ENCODE assay signal across 11 mouse cellular contexts in genomic region chr10:93168067-93168466, GRCm38 (mm10). TPM values are rescaled to one million over a fixed set of nuclear protein-coding genes. Genes with fewer than 3 reads are reported as not detected.
DNase-seq lines count a peak whose midpoint lies in the region; ATAC-seq lines count a peak whose summit lies in the region.
"Had no signal": no experiment of that assay in that cellular context is flagged by ENCODE, and none has a peak within 500 bp of the region (broad histone marks: within the 10 kb centered on the region; RNA-seq: fewer than 3 reads in every experiment).

No protein-coding gene starts in this region.

- no peaks in the 10 kb centered on the region for H3K27me3 ChIP-seq in heart, embryonic 16.5 days (ENCODE audit: control insufficient read depth, insufficient read depth, low read length)
- no peaks in the 10 kb centered on the region for H3K27me3 ChIP-seq in liver, embryonic 12.5 days (replicated peaks)
- H3K27me3 ChIP-seq: limb, embryonic 15.5 days; Patski had no signal

- no peak overlapping the region for H3K4me2 ChIP-seq in heart, embryonic 16.5 days (ENCODE audit: low read depth, low read length)
- H3K4me2 ChIP-seq in liver, embryonic 12.5 days: peak overlapping the region; percentile 35
- H3K4me2 ChIP-seq: limb, embryonic 15.5 days had no signal

- ATAC-seq in heart, embryonic 16.5 days (replicated peaks; ENCODE audit: extremely low read depth, insufficient read depth, low FRiP score): 0 out of 2 replicates have a peak, but pooled peaks have one; percentile 41
- 0 out of 2 replicates have a peak, but pooled peaks have one; percentile 8 for ATAC-seq in liver, embryonic 12.5 days
- ATAC-seq: Patski had no signal

- H3K4me3 ChIP-seq in heart, embryonic 16.5 days (ENCODE audit: low read length): no peak overlapping the region
- no peak overlapping the region for H3K4me3 ChIP-seq in liver, embryonic 12.5 days
- H3K4me3 ChIP-seq: limb, embryonic 15.5 days had no signal

- no peak overlapping the region for H3K9ac ChIP-seq in heart, embryonic 16.5 days (ENCODE audit: low read length)
- H3K9ac ChIP-seq in liver, embryonic 12.5 days: no peak overlapping the region
- H3K9ac ChIP-seq: limb, embryonic 15.5 days had no signal

- H3K36me3 ChIP-seq in heart, embryonic 16.5 days (ENCODE audit: control insufficient read depth, insufficient read depth): peaks cover 1% of the 10 kb centered on the region
- H3K36me3 ChIP-seq in liver, embryonic 12.5 days: peaks cover 5% of the 10 kb centered on the region

- H3K4me1 ChIP-seq in heart, embryonic 16.5 days (ENCODE audit: control insufficient read depth, insufficient read depth, low read length): peaks cover 31% of the 10 kb centered on the region
- H3K4me1 ChIP-seq in liver, embryonic 12.5 days: peaks cover 70% of the 10 kb centered on the region

- intact Hi-C loops in heart, postnatal 14 days (cut with DNase I): loop anchor here (5.0 to 10.0 kb wide), 2 partner anchors 39 to 287 kb away; partner anchors contain the start of gene Lta4h

- 41% methylated on average over 4 of the region's 4 CpGs for WGBS in heart, embryonic 16.5 days
- WGBS in liver, embryonic 12.5 days (ENCODE audit: insufficient replicate concordance): 27% methylated on average over 4 of the region's 4 CpGs

- H3K27ac ChIP-seq in heart, embryonic 16.5 days (ENCODE audit: low read length): peak overlapping the region; percentile 43; the same call in 1 of the 2 replicates
- peak overlapping the region; percentile 49; the same call in 1 of the 2 replicates for H3K27ac ChIP-seq in liver, embryonic 12.5 days
- H3K27ac ChIP-seq: limb, embryonic 15.5 days had no signal

- DNase-seq in heart, postnatal 14 days: no peak
- peak; percentile 66 for DNase-seq in testis, postnatal 14 days (ENCODE audit: low spot score)
- no peak for DNase-seq in testis, postnatal 10 days (ENCODE audit: low spot score)
- no peak for DNase-seq in right cerebral cortex, postnatal 14 days
- DNase-seq in thymus, postnatal 4 days: no peak
- DNase-seq in adrenal gland, adult (ENCODE audit: inconsistent age in 2 of 2, low spot score in 1 of 2): no peak
- DNase-seq: heart, postnatal 4 days had no signal

- H3K9me3 ChIP-seq in heart, embryonic 16.5 days (replicated peaks; ENCODE audit: control insufficient read depth, low read length): no peaks in the 10 kb centered on the region
- H3K9me3 ChIP-seq in liver, embryonic 12.5 days (replicated peaks): no peaks in the 10 kb centered on the region
- H3K9me3 ChIP-seq: limb, embryonic 15.5 days had no signal

RNA-seq across cellular contexts. Expression of gene Cdk17, which starts 7.4 kb away (rescaled TPM):
- 14.9 and 16.7 TPM in 2 replicates for polyA plus RNA-seq in heart, embryonic 16.5 days (2015; fragmentation: Nextera tagmentation; extraction: Ambion mirVana)
- total RNA-seq in heart, postnatal 14 days (2021): 10 to 100 TPM; 28.0 to 28.3 TPM
- 22.3 and 23.0 TPM in 2 replicates for polyA plus RNA-seq in liver, embryonic 12.5 days (2016; fragmentation: Nextera tagmentation; extraction: Ambion mirVana)
